Comparison of ENCODE assay signal across 1 mouse cellular context in the genomic region with DNA sequence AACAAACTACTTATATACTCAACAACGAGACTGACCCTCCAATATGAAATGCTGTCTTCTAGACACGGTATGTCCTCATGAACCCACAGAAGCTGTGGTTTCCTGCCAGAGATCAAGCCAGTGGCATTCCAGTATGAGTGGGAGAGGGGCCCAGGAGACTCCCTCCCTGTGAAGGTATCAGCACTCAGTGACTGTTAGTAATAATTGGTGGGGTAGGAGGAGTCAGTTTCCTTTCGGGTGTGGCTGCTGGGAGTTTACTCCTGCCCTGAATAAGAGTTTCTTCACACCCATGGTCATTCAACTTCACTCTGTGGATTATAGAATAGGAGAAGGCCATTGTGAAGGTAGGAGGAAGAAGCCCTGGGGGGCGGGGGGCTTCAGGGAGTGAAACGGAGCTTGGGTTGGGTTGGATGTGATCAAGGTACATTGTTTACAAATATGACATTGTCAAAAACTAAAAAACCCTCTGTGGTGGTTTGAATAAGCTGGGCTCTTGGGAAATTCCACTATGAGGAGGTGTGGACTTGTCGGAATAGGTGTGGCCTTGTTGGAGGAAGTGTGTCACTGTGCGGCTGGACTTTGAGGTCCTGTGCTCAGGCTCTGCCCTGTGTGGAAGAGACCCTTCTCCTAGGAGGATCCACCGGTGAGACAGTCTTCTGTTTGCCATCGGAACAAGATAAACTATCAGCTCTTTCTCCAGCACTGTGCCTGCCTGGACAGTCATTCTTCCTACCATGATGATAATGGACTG.
A peak's percentile ranks its signal among the peaks of the same experiment; 100 is the strongest.
TF ChIP-seq lines count a peak whose summit lies in the region.

No protein-coding gene starts in this region.

TF ChIP-seq in CH12.LX, 34 proteins besides CTCF, POLR2A, EP300 and RAD21:
- no peak for TF ChIP-seq NRF1 (IDR thresholded peaks at IDR 0.05; ENCODE audit: low read depth, low read length)
- TF ChIP-seq IRF4 (IDR thresholded peaks at IDR 0.05; ENCODE audit: low read depth, low read length): peak; percentile 54
- TF ChIP-seq USF1 (IDR thresholded peaks at IDR 0.05; ENCODE audit: low read depth, low read length): no peak
- TF ChIP-seq ETS1 (conservative IDR thresholded peaks at IDR 0.05; ENCODE audit: low read depth, low read length): no peak
- peak; percentile 49; the same call in 1 of the 2 replicates for TF ChIP-seq MEF2A (IDR thresholded peaks at IDR 0.05; ENCODE audit: borderline replicate concordance, low read depth, low read length)
- 0 out of 2 replicates have a peak, but pooled peaks have one; percentile 17 for TF ChIP-seq MXI1 (IDR thresholded peaks at IDR 0.05; ENCODE audit: low read depth, low read length)
- peak; percentile 30; the same call in 1 of the 2 replicates for TF ChIP-seq ELF1 (IDR thresholded peaks at IDR 0.05; ENCODE audit: low read depth, low read length)
- 0 out of 2 replicates have a peak, but pooled peaks have one; percentile 32 for TF ChIP-seq TBP (conservative IDR thresholded peaks at IDR 0.05; ENCODE audit: low read depth, low read length)
- 0 out of 2 replicates have a peak, but pooled peaks have one; percentile 48 for TF ChIP-seq ZMIZ1 (IDR thresholded peaks at IDR 0.05; ENCODE audit: low read depth, low read length)
- peak; percentile 38; the same call in 1 of the 2 replicates for TF ChIP-seq TCF12 (IDR thresholded peaks at IDR 0.05; ENCODE audit: low read depth, low read length)
- TF ChIP-seq NELFE (IDR thresholded peaks at IDR 0.05; ENCODE audit: low read depth, low read length): no peak
